Mouse (Mus musculus) MEL (cell line): ENCODE results near the gene Sh2b3. TPM values are rescaled to one million over a fixed set of nuclear protein-coding genes. Genes with fewer than 3 reads are reported as not detected.

Source experiments
- DNase-seq: peaks from one replicate; pipeline ENCODE4 v3.0.0; 2011; ENCODE audit warnings: low read depth, low spot score
- H3K27ac ChIP-seq: 2 replicates; pipeline ENCODE4 v1.5.1; 2012; ENCODE audit warnings: low read depth, mild to moderate bottlenecking, control low read depth, low read length, moderate library complexity; ENCODE audit not compliant: control insufficient read depth
- H3K27me3 ChIP-seq, 2 experiments: fragments of 150-350 bp in 1 of 2; sonication (generic) in 1 of 2; 2 replicates each; pipeline ENCODE4 v1.6.1; 2012; ENCODE audit warnings: low read length in 2 of 2, mild to moderate bottlenecking in 2 of 2, improper control_type of control experiment in 1 of 2, moderate library complexity in 1 of 2; ENCODE audit not compliant: insufficient read depth in 2 of 2, control insufficient read depth in 1 of 2
- H3K36me3 ChIP-seq, 2 experiments: 2 replicates each; pipeline ENCODE4 v1.6.1; 2012 to 2014; ENCODE audit warnings: low read length in 2 of 2, improper control_type of control experiment in 1 of 2, inconsistent platforms in 1 of 2, mild to moderate bottlenecking in 1 of 2; ENCODE audit not compliant: insufficient read depth in 2 of 2, control insufficient read depth in 1 of 2
- H3K4me1 ChIP-seq, 2 experiments: fragments of 150-350 bp in 1 of 2; sonication (generic) in 1 of 2; 2 replicates each; pipeline ENCODE4 v1.6.1; 2012; ENCODE audit warnings: low read length in 2 of 2, improper control_type of control experiment in 1 of 2, mild to moderate bottlenecking in 1 of 2; ENCODE audit not compliant: insufficient read depth in 2 of 2, control insufficient read depth in 1 of 2
- H3K4me3 ChIP-seq, 2 experiments: fragments of 150-350 bp in 1 of 2; sonication (generic) in 1 of 2; 2 replicates each; pipeline ENCODE4 v1.5.1; 2012; ENCODE audit warnings: low read depth in 2 of 2, low read length in 2 of 2, mild to moderate bottlenecking in 2 of 2, moderate library complexity in 2 of 2, control low read depth in 1 of 2, improper control_type of control experiment in 1 of 2; ENCODE audit not compliant: control insufficient read depth in 1 of 2, insufficient read depth in 1 of 2
- H3K79me2 ChIP-seq: 2 replicates; pipeline ENCODE4 v1.6.1; 2012; ENCODE audit warnings: mild to moderate bottlenecking, low read length, moderate library complexity; ENCODE audit not compliant: control insufficient read depth, poor library complexity, insufficient read depth
- H3K9ac ChIP-seq: 2 replicates; pipeline ENCODE4 v1.6.1; 2012; ENCODE audit warnings: low read depth, mild to moderate bottlenecking, control low read depth, low read length, moderate library complexity; ENCODE audit not compliant: control insufficient read depth, poor library complexity, severe bottlenecking
- H3K9me3 ChIP-seq: fragments of 150-350 bp; sonication (generic); replicated peaks from 2 replicates; pipeline ENCODE4 v1.6.1; 2012; ENCODE audit warnings: mild to moderate bottlenecking, low read length, improper control_type of control experiment, moderate library complexity; ENCODE audit not compliant: insufficient read depth
- BHLHE40 ChIP-seq: IDR thresholded peaks from 2 replicates; pipeline ENCODE4 v1.6.1; 2012; ENCODE audit warnings: low read depth, mild to moderate bottlenecking, inconsistent platforms, low read length, improper control_type of control experiment, borderline replicate concordance
- E2F4 ChIP-seq: IDR thresholded peaks from 2 replicates; pipeline ENCODE4 v1.6.1; 2011; ENCODE audit warnings: low read depth, low read length, improper control_type of control experiment, borderline replicate concordance
- ELF1 ChIP-seq: IDR thresholded peaks from 2 replicates; pipeline ENCODE4 v1.6.1; 2014; ENCODE audit warnings: low read depth, mild to moderate bottlenecking, inconsistent platforms, low read length, improper control_type of control experiment, moderate library complexity
- ETS1 ChIP-seq: IDR thresholded peaks from 2 replicates; pipeline ENCODE4 v1.6.1; 2012; ENCODE audit warnings: low read depth, mild to moderate bottlenecking, inconsistent platforms, low read length, improper control_type of control experiment, moderate library complexity
- KAT2A ChIP-seq: conservative IDR thresholded peaks from 2 replicates; pipeline ENCODE4 v1.6.1; 2012; ENCODE audit warnings: low read depth, low read length, improper control_type of control experiment, inconsistent platforms
- MAX ChIP-seq: IDR thresholded peaks from 2 replicates; pipeline ENCODE4 v1.6.1; 2011; ENCODE audit warnings: low read length, improper control_type of control experiment
- MEF2A ChIP-seq: IDR thresholded peaks from 2 replicates; pipeline ENCODE4 v1.6.1; 2014; ENCODE audit warnings: low read depth, mild to moderate bottlenecking, inconsistent platforms, low read length, improper control_type of control experiment; ENCODE audit not compliant: poor library complexity, insufficient replicate concordance, severe bottlenecking; ENCODE audit errors: extremely low read depth
- MXI1 ChIP-seq: IDR thresholded peaks from 2 replicates; pipeline ENCODE4 v1.6.1; 2011; ENCODE audit warnings: mild to moderate bottlenecking, low read depth, low read length, improper control_type of control experiment
- MYB ChIP-seq: IDR thresholded peaks from 2 replicates; pipeline ENCODE4 v1.6.1; 2011; ENCODE audit warnings: mild to moderate bottlenecking, low read depth, low read length, improper control_type of control experiment
- MYC ChIP-seq: IDR thresholded peaks from 2 replicates; pipeline ENCODE4 v1.6.1; 2011; ENCODE audit warnings: low read depth, mild to moderate bottlenecking, low read length, improper control_type of control experiment, moderate library complexity
- NELFE ChIP-seq: IDR thresholded peaks from 2 replicates; pipeline ENCODE4 v1.6.1; 2011; ENCODE audit warnings: low read depth, low read length, improper control_type of control experiment
- RCOR1 ChIP-seq: IDR thresholded peaks from 2 replicates; pipeline ENCODE4 v1.6.1; 2012; ENCODE audit warnings: low read depth, mild to moderate bottlenecking, inconsistent platforms, low read length, improper control_type of control experiment
- TBP ChIP-seq: IDR thresholded peaks from 2 replicates; pipeline ENCODE4 v1.8.0; 2011; ENCODE audit warnings: low read depth, low read length, improper control_type of control experiment
- TCF12 ChIP-seq: IDR thresholded peaks from 2 replicates; pipeline ENCODE4 v1.6.1; 2014; ENCODE audit warnings: low read depth, mild to moderate bottlenecking, inconsistent platforms, low read length, improper control_type of control experiment, moderate library complexity
- USF2 ChIP-seq, 2 experiments: IDR thresholded peaks; 2 replicates each; pipeline ENCODE4 v1.6.1; 2011 to 2012; ENCODE audit warnings: improper control_type of control experiment in 2 of 2, low read length in 2 of 2, borderline replicate concordance in 1 of 2, inconsistent platforms in 1 of 2, low read depth in 1 of 2, mild to moderate bottlenecking in 1 of 2; ENCODE audit not compliant: insufficient read depth in 1 of 2
- polyA plus RNA-seq, 2 experiments: library from polyadenylated mRNA; stranded (reverse) in 1 of 2; unstranded in 1 of 2; fragments of >175 nt in 1 of 2; fragments of >200 nt in 1 of 2; gene quantifications; 2 replicates each; pipeline versions ENCODE4 v1.2.1 to v1.2.4; 2012; ENCODE audit warnings: low replicate concordance in 2 of 2, low read depth in 1 of 2; ENCODE audit not compliant: insufficient read length in 2 of 2, insufficient read depth in 1 of 2, missing spikeins in 1 of 2
- total RNA-seq: library from RNA; depleted of rRNA; stranded (reverse); fragments of 300-350 nt; gene quantifications from 2 replicates; pipeline ENCODE4 v1.2.3, GENCODE M21; 2012

Sh2b3 gene
- total and polyA plus RNA-seq, 3 experiments: 14.0 to 43.2 TPM; not detected in 1

DNA sequence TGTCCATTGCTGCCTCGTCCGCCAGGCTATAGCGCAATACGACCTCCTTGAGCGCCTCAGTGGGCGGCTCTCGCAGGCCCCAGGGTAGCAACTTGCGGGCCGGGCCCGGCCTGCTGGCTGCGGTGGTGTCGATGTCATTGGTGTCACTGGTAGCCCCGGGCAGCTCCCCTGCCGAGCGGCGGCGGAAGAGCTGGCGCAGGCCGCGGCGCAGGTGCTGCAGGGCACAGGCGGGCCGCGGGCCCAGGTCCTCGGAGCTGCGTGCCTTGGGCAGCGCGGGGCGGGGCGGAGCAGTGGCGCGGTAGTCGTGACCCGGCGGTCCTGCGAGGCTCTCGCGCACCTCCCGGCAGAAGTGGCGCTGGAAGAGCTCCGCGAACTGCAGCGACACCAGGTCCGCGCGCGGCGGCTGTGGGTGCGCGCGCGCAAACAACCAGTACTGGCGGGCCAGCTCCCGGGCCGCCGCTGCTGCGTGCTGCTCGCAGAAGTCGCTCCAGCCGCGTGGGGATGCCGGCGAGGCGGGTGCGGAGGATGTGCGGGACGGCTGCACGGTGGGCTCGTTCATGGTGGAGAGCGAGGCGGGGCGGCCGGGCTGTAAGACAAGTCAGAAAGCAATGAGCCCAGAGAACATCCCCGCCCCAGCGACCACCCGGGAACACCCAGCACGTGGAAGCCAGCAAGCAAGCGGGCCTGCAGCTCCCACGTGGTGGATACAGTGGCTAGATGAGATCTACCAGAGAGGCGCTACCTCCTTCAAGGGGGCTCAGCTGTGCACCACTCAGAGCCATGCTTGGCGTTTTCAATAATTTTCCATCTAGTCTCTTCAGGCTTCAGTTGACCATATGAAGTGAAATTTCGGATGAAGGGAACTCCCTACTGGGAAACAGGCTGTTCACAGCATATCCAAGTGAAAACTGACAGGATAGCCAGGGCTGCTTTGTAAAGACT, 8.7 kb downstream of the Sh2b3 start:
- Histone ChIP-seq H3K4me3 (no peak overlapping the region), H3K9ac (no peak overlapping the region), H3K9me3 (no peaks in the 10 kb centered on the region), H3K27ac (no peak overlapping the region), H3K27me3 (no peaks in the 10 kb centered on the region), H3K36me3 (peaks cover 2 to 9% of the 10 kb centered on the region in 2 experiments), H3K79me2 (peaks cover 35% of the 10 kb centered on the region), H3K4me1 (peaks cover 0 to 5% of the 10 kb centered on the region in 2 experiments; a peak in 2 of 4 replicates)
- DNase-seq: no peak
- TF ChIP-seq MAX (no peak), KAT2A (no peak), MYB (no peak), TBP (no peak), BHLHE40 (no peak), NELFE (no peak)

- Histone ChIP-seq H3K79me2 (peaks cover 29% of the 10 kb centered on the region), H3K9me3 (no peaks in the 10 kb centered on the region), H3K9ac (no peak overlapping the region), H3K36me3 (peaks cover 0 to 10% of the 10 kb centered on the region in 2 experiments; a peak in 2 of 4 replicates), H3K27ac (no peak overlapping the region), H3K4me3 (no peak overlapping the region), H3K4me1 (no peaks in the 10 kb centered on the region), H3K27me3 (no peaks in the 10 kb centered on the region)
- DNase-seq: no peak
- no peak for TF ChIP-seq ELF1
- TF ChIP-seq MEF2A: no peak
- no peak for TF ChIP-seq RCOR1
Observed at GRCm38 (mm10) chr5:121827876-121828275, 9.6 kb downstream of the Sh2b3 start.

DNA sequence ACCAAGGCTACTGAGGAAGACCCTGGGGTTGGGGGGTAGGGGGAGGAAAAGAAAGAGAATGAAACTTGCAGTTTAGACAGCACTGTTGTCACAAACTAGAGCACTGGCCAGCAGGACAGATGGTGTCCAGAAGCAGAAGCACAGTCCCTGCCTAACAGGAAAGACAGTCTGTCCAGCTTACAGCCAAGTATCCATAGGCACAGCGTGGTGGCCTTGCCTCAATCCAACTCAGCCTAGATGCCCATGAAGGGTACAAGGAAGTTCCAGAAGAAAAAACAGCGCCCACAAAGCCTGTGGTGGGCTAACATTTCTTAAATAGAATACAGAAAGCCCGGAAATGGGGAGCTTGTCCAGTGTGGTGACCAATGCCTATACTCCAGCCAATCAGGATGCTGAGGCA, 11.8 kb downstream of the Sh2b3 start:
- Histone ChIP-seq H3K9me3 (no peaks in the 10 kb centered on the region), H3K4me1 (no peaks in the 10 kb centered on the region), H3K27me3 (no peaks in the 10 kb centered on the region), H3K79me2 (peaks cover 9% of the 10 kb centered on the region), H3K9ac (no peak overlapping the region), H3K36me3 (peaks cover 0 to 13% of the 10 kb centered on the region in 2 experiments; a peak in 3 of 4 replicates), H3K4me3 (no peak overlapping the region), H3K27ac (no peak overlapping the region)
- no peak for TF ChIP-seq TCF12
- TF ChIP-seq BHLHE40: no peak
- no peak for TF ChIP-seq MXI1
- no peak for TF ChIP-seq E2F4
- no peak for TF ChIP-seq ETS1
- TF ChIP-seq MYC: no peak
- no peak for TF ChIP-seq USF2 (IDR thresholded peaks at IDR 0.05; ENCODE audit: borderline replicate concordance in 1 of 2, insufficient read depth in 1 of 2, low read depth in 1 of 2, low read length in 2 of 2)
- no peak for DNase-seq
